Mouse (Mus musculus) R1 (cell line): ENCODE measurements around the gene Raver1.

ENCODE experiments used
- DNase-seq: peaks from one replicate; pipeline ENCODE4 v3.0.0-alpha.2; 2018; ENCODE audit warnings: low read depth, low spot score

Raver1 gene

DNA sequence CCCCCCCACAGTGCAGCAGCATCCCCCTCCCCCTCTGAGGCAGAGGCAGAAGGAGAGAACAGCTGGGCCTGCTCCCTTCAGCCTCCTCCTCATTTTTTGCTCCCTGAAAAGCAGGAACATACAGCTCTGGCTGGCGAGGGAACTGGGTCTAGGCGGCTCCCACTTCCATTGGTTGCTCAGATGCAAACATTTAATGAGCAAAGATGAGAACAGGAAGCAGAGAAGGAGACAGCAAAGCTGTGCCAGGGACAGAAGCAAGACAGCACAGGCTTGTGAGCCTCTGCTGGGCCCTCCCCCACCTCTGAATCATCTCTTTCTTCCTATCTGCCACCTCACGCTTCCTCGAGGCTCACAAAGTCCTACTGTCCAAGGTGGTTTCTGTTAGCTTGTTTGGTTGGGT is 50.5 kb downstream of the Raver1 start:
- no peak for DNase-seq

DNA sequence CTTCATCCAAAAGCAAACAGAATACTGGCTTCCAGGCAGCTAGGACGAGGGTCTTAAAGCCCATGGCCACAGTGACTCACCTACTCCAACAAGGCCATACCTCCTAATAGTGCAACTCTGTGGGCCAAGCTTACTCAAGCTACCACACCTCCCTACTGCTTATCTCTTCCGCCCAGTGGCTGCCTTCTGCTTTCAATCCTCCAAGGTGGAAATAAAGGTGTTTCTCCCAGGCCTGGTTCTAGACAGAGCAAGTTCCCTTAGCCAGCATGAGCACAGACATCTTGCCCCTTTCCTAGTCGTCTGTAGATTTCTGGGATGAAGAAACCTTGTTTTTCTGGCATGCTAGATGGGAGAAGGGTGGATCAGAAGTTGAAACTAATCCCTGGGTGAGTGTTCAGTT is 52.0 kb downstream of the Raver1 start:
- no peak for DNase-seq

DNA sequence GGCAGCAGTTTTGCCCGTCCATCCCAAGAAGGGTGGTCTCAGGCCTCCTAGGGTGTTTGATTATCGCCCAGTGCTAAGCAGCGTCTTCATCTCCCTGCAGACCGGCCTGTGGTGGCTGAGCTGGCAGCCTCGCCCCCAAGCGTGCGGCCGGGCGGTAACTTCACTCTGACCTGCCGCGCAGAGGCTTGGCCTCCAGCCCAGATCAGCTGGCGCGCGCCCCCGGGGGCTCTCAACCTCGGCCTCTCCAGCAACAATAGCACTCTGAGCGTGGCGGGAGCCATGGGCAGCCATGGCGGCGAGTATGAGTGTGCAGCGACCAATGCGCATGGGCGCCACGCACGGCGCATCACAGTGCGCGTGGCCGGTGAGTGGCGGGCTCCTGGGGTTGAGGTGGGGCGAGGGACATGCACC is 54.3 kb downstream of the Raver1 start:
- peak; percentile 49 for DNase-seq

DNA sequence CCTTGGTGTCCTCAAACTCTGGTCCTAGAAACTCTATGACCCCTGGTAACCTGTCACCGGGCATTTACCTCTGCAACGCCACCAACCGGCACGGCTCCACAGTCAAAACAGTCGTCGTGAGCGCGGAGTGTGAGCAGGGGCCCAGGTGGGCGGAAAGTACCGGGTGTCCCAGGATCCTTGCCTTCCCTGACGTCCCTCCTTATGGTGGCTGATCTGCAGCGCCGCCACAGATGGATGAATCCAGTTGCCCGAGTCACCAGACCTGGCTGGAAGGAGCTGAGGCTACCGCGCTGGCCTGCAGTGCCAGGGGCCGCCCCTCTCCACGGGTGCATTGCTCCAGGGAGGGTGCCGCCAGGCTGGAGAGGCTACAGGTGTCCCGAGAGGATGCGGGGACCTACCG is 55.1 kb downstream of the Raver1 start:
- no peak for DNase-seq

DNA sequence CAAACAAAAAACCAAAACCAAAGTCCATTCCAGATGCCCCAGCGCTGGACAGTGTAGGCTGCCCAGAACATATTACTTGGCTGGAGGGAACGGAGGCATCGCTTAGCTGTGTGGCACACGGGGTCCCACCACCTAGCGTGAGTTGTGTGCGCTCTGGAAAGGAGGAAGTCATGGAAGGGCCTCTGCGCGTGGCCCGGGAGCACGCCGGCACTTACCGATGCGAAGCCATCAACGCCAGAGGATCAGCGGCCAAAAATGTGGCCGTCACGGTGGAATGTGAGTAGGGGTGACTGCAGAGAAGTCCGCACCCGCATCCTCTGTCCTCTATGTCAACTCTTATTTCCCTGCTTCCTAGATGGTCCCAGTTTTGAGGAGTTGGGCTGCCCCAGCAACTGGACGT is 55.6 kb downstream of the Raver1 start:
- DNase-seq = no peak

DNA sequence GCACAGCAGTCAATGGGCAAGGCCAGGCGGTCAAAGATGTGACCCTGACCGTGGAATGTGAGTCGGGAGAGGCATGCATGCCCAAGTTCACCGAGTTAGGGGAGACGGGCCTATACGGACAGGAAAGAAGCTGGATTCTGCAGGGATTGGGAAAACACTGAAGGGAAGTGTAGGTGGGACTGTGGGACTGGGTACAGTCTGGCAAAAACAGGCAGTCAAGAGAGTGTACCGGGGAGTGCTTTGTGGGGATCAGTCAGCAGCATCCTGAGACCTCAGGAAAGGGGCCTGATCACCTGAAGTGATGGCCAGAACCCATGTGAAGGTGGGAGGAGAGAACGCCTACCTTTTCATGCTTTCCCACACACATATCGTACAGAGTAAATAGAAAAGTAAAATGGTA is 56.2 kb downstream of the Raver1 start:
- no peak for DNase-seq

DNA sequence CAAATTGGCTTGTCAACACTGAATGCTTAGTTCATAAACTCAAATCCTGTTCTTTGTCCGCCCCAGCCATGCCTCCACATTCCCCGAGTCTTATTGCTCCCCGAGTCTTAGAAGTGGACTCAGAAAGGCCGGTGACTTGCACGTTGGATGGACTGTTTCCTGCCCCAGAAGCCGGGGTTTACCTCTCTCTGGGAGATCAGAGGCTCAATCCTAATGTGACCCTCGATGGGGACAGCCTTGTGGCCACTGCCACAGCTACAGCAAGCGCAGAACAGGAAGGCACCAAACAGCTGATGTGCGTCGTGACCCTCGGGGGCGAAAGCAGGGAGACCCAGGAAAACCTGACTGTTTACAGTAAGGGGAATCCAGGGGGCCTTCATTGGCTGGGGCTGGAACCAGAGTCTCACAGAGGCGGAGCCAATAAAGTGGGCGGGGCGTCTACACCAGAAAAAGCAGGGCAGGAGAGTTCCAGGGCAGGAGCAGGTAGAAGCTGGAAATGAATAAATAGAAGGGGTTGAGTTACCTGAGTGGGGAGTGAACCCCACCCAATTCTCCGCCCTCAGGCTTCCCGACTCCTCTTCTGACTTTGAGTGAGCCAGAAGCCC is 57.2 kb downstream of the Raver1 start:
- DNase-seq = peak; percentile 87

DNA sequence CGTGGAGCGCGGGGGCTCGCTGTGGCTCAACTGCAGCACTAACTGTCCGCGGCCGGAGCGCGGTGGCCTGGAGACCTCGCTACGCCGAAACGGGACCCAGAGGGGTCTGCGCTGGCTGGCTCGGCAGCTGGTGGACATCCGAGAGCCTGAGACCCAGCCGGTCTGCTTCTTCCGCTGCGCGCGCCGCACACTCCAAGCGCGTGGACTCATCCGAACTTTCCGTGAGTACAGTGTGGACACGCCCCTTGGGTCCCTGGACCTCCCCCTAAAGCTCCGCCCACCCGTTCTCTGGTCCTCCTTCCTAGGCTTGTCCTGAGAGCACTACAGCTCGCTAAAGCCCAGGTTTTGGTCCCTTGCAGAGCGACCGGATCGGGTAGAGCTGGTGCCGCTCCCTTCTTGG is 58.7 kb downstream of the Raver1 start:
- DNase-seq = peak; percentile 95

DNA sequence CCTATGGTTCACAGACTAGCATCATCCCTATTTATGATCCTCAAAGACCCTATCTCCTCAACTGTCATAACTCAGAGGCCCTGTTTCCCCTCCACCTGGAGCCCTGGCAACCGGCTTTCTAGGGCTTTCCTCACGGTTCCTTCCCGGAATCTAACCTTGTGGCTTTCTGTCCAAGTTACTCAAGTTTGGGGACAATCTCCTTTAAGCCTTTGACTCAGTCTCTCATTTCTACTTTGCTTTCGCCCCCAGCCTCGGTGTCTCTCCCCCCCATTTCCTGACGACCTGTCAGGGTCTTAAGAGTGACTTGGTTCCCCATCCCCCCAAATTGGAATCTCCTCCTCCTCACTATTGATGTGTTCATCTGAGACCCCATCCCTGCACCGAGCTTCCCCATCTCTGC is 59.3 kb downstream of the Raver1 start:
- no peak for DNase-seq

DNA sequence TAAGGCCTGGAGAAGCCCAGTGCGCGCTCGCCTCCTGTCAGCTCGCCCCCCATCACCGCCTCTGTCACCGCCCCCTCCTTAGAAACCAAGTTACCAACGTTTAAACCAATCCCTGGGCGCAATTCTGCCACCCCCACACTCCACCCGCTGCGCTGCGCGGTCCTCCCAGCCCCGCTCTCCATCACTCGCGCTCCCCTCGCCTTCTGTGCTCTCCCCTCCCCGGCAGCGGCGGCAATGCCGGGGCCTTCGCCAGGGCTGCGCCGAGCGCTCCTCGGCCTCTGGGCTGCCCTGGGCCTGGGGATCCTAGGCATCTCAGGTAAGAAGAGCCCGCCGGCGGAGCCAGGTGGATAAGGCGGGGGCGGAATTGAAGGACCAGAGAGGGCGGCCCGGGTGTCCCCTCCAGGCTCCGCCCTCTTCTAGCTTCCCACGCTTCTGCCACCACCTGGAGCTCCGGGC is 59.9 kb downstream of the Raver1 start, which contains the start of gene Icam5:
TSS of gene Icam5 (plus strand) at position 178 of the 456 bp plus-strand sequence.
- DNase-seq = peak; percentile 82

DNA sequence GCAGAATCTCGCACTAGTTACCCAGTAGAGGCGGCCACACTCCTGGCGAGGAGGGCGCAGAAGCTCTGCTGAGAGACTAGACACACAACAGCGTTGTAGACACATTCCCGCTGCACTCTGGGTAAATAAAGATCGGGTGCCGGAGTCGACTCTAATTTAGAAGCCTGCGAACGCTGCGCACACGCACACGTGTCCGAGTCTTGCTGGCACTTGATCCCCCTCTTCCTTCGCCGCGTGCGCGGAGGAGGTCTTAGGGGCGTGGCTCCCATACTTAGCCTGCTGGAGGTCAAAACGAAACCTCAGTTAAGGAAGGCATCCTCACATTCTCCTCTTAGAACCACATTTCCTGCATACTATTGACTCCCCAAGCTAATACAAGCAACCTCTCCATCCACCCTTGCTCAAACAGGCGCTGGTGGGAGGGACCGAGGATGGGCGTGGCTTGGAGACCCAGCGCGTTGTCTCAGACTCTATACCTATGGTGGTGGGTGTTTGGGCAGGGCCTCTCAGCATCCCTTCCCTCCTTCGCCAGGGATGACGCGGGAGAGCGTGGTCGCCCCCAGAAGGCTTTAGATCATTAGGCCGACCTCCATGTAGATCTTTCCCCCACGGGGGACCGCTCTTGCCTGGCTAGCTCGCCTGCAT is 60.4 kb downstream of the Raver1 start:
- DNase-seq = peak; percentile 91

DNA sequence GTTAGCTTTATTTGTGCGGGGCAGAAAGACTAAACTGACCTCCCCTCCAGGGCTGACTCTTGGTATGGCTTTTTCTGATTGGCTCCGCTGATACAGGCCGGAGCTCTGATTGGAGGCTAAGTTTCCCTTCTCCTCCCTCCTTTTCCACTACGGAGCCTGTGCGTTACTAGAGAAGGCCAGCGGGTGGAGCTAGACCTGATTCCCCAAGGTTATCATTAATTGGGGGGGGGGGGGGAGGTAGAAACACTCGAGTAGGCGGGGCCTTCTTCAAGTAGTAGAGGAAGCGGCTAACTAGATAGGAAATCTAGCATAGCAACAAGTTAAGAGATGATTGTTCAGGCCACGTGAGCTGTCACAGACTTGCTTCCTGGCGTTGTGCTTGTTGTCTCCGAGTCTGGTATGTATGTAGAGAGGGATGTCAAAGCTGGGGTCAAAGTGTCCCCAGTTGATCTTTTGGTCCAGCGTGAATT is 61.0 kb downstream of the Raver1 start:
- DNase-seq = peak; percentile 98

DNA sequence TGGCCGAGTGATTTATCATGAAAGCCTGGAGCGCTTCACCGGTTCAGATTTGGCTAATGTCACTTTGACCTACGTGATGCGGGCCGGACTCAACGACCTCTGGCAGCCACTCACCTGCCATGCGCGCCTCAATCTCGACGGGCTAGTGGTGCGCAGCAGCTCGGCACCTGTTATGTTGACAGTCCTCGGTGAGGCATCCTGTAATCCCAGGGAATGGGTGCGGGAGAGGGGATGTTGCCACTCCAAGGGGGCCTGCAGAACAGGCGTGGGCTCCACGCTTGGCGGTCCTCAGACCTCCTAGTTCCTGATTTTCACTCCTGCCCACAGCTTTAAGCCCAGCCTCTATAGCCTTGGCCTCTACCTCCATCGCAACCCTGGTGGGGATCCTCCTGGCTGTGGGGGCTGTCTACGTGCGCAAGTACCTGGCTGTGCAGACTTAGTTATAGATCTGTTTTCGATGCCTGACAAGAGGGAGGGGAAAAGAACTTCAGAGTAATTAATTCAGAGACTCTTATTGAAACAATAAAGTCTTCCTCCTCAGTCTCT is 61.7 kb downstream of the Raver1 start:
- DNase-seq = no peak

DNA sequence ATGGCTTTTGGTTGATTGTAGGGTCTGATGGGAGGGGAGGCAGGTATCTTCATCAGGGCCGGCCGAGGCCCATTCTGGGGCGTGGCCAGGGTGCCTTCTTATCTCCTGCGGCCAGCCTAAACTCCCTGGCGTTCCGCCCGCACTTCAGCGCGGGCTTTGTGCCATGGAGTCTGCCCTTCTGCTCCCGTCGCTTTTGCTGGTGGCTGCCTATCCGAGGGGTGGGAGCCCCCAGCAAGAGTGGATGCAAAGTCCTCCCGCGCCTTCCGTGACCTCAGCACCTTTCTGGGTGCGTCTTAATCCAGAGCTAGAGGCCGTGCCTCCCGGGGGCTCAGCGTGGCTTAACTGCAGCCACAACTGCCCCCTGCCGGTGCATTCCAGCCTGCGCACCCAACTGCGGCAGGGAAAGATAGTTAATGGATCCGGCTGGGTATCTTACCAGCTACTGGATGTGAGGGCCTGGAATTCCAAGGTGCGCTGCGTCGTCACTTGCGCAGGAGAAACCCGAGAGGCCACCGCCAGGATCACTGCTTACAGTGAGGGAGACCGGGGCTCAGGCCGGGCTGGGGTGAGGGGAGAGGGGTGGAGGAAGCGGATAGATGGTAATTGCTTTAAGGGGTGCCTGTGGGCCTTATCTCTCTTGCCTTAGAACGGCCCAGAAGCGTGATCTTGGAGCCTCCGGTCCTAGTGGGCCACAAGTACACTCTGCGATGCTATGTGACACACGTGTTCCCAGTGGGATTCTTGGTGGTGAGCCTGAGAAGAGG is 62.3 kb downstream of the Raver1 start, which contains the start of gene Icam4:
TSS of gene Icam4 (plus strand) at position 83 of the 764 bp plus-strand sequence.
- peak; percentile 91 for DNase-seq

DNA sequence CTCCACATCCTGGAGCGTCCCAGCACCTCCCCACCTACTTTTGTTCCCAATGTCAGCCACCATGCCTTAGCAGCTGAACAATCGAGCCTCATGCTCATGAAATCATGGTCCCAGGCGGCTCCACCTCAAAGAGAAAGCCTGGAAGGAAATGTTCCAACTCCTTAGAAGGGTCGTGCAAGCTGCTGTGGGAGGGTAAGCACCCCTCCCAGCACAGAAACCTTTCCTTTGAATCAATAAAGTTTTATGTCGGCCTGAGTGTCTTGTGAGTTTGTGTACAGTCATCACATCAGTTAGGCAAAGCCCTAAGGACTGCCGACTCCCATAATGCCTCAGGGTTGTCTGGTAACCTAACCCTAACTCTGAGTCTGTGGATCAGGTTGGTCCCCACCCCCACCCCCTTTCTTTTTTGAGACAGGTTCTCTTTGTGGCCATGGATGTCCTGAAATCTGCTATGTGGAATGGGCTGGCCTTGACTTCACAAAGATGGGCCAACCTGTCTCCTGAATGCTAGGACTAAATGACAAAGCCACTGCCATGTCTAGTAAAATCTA is 63.2 kb downstream of the Raver1 start:
- DNase-seq = peak; percentile 46

DNA sequence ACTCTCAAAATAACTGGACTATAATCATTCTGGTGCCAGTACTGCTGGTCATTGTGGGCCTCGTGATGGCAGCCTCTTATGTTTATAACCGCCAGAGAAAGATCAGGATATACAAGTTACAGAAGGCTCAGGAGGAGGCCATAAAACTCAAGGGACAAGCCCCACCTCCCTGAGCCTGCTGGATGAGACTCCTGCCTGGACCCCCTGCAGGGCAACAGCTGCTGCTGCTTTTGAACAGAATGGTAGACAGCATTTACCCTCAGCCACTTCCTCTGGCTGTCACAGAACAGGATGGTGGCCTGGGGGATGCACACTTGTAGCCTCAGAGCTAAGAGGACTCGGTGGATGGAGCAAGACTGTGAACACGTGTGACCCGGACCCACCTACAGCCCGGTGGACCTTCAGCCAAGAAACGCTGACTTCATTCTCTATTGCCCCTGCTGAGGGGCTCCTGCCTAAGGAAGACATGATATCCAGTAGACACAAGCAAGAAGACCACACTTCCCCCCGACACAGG is 64.0 kb downstream of the Raver1 start:
- DNase-seq = peak; percentile 82

DNA sequence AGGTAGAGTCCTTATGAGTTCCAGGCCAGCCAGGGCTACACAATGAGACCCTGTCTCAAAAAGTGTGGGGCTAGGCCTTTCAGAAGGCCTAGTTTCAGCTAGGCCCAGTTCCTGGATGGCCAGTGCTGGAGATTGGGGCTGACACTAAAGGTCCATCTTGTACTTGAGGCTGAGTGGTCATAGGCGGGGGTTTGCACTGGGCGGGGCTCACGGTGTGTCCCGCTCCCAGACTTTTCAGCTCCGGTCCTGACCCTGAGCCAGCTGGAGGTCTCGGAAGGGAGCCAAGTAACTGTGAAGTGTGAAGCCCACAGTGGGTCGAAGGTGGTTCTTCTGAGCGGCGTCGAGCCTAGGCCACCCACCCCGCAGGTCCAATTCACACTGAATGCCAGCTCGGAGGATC is 65.0 kb downstream of the Raver1 start:
- no peak for DNase-seq

DNA sequence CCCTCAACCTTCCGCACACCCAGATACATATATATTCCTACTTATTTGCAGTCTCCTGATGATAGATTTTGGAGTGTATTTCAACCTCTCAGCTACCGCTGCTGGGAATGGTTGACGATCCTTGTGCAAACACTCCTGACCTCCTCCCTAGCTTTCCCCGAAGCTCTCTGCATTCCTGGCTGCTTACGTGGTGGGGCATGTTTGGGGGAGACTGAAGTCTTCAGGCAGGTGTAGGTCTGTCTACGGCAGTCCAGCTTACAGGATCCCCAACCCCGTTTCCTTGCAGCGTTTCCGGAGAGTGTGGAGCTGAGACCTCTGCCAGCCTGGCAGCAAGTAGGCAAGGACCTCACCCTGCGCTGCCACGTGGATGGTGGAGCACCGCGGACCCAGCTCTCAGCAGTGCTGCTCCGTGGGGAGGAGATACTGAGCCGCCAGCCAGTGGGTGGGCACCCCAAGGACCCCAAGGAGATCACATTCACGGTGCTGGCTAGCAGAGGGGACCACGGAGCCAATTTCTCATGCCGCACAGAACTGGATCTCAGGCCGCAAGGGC is 66.5 kb downstream of the Raver1 start:
- DNase-seq = peak; percentile 47
